Mouse (Mus musculus) neural tube, embryonic 15.5 days (tissue): ENCODE measurements around the gene 4933407L21Rik. TPM values are rescaled to one million over a fixed set of nuclear protein-coding genes. Genes with fewer than 3 reads are reported as not detected.
A peak's percentile ranks its signal among the peaks of the same experiment; 100 is the strongest.

Experiments
- ATAC-seq: fragments of 200-750 bp; cut with Nextera tagmentation; 2 replicates; pipeline ENCODE4 v1.8.0; 2017; ENCODE audit warnings: mild to moderate bottlenecking, moderate TSS enrichment, moderate library complexity; ENCODE audit not compliant: low FRiP score
- H3K27ac ChIP-seq: fragments of 300-500 bp; sonication (generic); replicated peaks from 2 replicates; pipeline ENCODE4 v1.5.1; 2015; ENCODE audit warnings: mild to moderate bottlenecking, inconsistent platforms
- H3K27me3 ChIP-seq: fragments of 300-500 bp; sonication (generic); replicated peaks from 2 replicates; pipeline ENCODE4 v1.6.1; 2015; ENCODE audit warnings: inconsistent platforms
- H3K36me3 ChIP-seq: fragments of 300-500 bp; sonication (generic); 2 replicates; pipeline ENCODE4 v1.6.1; 2015; ENCODE audit warnings: inconsistent platforms
- H3K4me1 ChIP-seq: fragments of 300-500 bp; sonication (generic); 2 replicates; pipeline ENCODE4 v1.6.1; 2015; ENCODE audit warnings: inconsistent platforms
- H3K4me2 ChIP-seq: fragments of 300-500 bp; sonication (generic); 2 replicates; pipeline ENCODE4 v1.6.1; 2015; ENCODE audit warnings: inconsistent platforms, mild to moderate bottlenecking, moderate library complexity
- H3K4me3 ChIP-seq: fragments of 300-500 bp; sonication (generic); replicated peaks from 2 replicates; pipeline ENCODE4 v1.5.1; 2015; ENCODE audit warnings: mild to moderate bottlenecking, inconsistent platforms
- H3K9ac ChIP-seq: fragments of 300-500 bp; sonication (generic); replicated peaks from 2 replicates; pipeline ENCODE4 v1.6.1; 2015; ENCODE audit warnings: mild to moderate bottlenecking, inconsistent platforms
- H3K9me3 ChIP-seq: fragments of 300-500 bp; sonication (generic); replicated peaks from 2 replicates; pipeline ENCODE4 v1.6.1; 2016; ENCODE audit warnings: inconsistent platforms
- WGBS: fragments of 180-500 bp; shearing (Covaris S2); methylation state at CpG from one replicate; pipeline ENCODE4 v1.1.7; 2015; ENCODE audit warnings: mixed read lengths; 5-methylcytosine and 5-hydroxymethylcytosine counted together
- polyA plus RNA-seq: library from polyadenylated mRNA; unstranded; fragments of >200 nt; fragmentation: Nextera tagmentation; extraction: Ambion mirVana; gene quantifications from 2 replicates; pipeline ENCODE4 v1.2.1, GENCODE M21; 2015

4933407L21Rik gene
- 6.7 and 6.8 TPM in 2 replicates for polyA plus RNA-seq

GRCm38 (mm10) chr1:85928057-85928687 is at the start of gene 4933407L21Rik:
Gene 4933407L21Rik (plus strand): TSS chr1:85928483.
- H3K36me3 ChIP-seq, result no peaks in the 10 kb centered on the region
- peak within 1 kb of the TSS; percentile 84 for H3K27ac ChIP-seq
- H3K9ac ChIP-seq, result no peak within 1 kb of the TSS
- H3K4me2 ChIP-seq, result peak within 1 kb of the TSS; percentile 19
- H3K27me3 ChIP-seq, result no peaks in the 10 kb centered on the region
- ATAC-seq, result peak; percentile 93
- no peak within 1 kb of the TSS for H3K4me3 ChIP-seq
- H3K4me1 ChIP-seq, result peaks cover 37% of the 10 kb centered on the region
- H3K9me3 ChIP-seq, result no peaks in the 10 kb centered on the region
- 26% methylated on average over 4 of the region's 4 CpGs for WGBS

DNA sequence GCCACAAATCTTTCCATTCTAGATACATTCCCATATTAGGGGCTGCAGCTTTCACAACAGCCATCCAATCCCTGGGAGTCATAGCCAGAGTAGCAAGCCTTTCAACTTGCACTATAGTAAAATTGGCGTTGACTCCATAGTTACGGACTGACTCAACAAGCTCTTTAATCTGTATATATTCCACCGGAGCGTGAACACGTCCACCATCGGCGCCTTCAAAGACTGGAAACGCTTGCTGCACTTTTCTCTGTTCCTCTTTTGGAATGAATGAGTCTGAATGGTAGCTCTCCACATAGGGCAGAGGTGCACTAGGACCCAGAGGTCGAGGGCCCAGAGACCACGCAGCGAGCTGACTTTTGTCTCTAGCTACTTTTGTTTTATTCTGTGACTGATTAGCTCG is 46.3 kb upstream of the 4933407L21Rik start:
- WGBS, result 96% methylated on average over 12 of the region's 12 CpGs
- no peak for ATAC-seq
- H3K9me3 ChIP-seq, result peaks cover 14% of the 10 kb centered on the region
- H3K27me3 ChIP-seq, result no peaks in the 10 kb centered on the region
- no peaks in the 10 kb centered on the region for H3K36me3 ChIP-seq
- H3K27ac ChIP-seq, result no peak overlapping the region
- no peaks in the 10 kb centered on the region for H3K4me1 ChIP-seq
- no peak overlapping the region for H3K4me3 ChIP-seq
- no peak overlapping the region for H3K9ac ChIP-seq
- no peak overlapping the region for H3K4me2 ChIP-seq

DNA sequence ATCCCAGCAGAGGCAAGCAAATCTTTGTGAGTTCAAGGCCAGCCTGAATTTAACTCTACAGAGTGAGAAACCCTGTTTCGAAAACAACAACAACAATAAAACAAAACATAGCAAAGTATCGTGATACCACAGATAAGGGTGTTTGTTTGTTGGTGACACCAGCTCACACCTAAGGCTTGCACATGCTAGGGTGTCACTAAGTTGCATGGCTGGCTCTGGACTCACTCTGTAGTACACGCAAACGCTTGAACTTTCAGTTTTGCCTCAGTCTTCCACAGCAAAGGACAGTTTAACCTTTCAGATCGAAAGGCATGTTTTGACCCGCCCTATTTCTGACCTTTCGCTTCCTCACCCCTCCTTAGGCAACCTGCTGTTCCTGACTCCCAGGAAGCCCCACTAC is 41.1 kb upstream of the 4933407L21Rik start:
- Histone ChIP-seq H3K4me1 (no peaks in the 10 kb centered on the region), H3K4me3 (no peak overlapping the region), H3K4me2 (no peak overlapping the region), H3K36me3 (no peaks in the 10 kb centered on the region), H3K9me3 (peaks cover under 1% of the 10 kb centered on the region; the same call in 1 of the 2 replicates), H3K27ac (no peak overlapping the region), H3K9ac (no peak overlapping the region), H3K27me3 (no peaks in the 10 kb centered on the region)
- ATAC-seq, result no peak
- 90% methylated on average over 7 of the region's 7 CpGs for whole genome bisulfite sequencing

DNA sequence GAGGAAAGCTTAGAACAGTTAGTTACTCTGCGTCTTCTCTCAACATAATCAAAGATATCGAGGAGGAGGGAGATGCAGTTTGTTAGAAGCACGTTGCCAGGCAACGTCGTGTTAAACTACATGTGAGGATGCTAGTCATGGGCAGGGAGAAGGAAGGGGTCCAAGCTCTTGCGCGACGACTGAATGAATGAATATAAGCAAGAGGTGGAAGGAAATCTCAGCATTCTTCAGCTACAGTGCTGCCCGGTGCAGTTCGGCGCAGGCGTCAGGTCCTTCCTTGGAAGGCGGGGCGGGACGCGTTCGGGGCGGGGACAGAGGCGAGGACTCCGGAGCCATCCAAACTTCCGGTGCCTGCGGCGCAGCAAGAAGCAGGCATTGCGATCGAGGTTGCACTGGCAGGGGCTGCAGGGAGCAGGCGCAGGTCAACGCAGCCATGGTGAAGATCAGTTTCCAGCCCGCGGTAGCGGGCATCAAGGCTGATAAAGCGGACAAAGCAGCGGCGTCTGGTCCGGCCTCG is 34.0 kb upstream of the 4933407L21Rik start, which contains the start of gene Itm2c:
Gene Itm2c, plus strand, starts transcription at position 51 of the 517 bp plus-strand sequence.
- H3K4me2 ChIP-seq, result peak within 1 kb of the TSS; percentile 88
- H3K36me3 ChIP-seq, result no peaks in the 10 kb centered on the region
- no peaks in the 10 kb centered on the region for H3K9me3 ChIP-seq
- peaks cover 50% of the 10 kb centered on the region for H3K4me1 ChIP-seq
- peak within 1 kb of the TSS; percentile 85 for H3K4me3 ChIP-seq
- H3K27me3 ChIP-seq, result no peaks in the 10 kb centered on the region
- peak; percentile 91 for ATAC-seq
- 2% methylated on average over 34 of the region's 35 CpGs for WGBS
- H3K9ac ChIP-seq, result peak within 1 kb of the TSS; percentile 82
- H3K27ac ChIP-seq, result peak within 1 kb of the TSS; percentile 90

DNA sequence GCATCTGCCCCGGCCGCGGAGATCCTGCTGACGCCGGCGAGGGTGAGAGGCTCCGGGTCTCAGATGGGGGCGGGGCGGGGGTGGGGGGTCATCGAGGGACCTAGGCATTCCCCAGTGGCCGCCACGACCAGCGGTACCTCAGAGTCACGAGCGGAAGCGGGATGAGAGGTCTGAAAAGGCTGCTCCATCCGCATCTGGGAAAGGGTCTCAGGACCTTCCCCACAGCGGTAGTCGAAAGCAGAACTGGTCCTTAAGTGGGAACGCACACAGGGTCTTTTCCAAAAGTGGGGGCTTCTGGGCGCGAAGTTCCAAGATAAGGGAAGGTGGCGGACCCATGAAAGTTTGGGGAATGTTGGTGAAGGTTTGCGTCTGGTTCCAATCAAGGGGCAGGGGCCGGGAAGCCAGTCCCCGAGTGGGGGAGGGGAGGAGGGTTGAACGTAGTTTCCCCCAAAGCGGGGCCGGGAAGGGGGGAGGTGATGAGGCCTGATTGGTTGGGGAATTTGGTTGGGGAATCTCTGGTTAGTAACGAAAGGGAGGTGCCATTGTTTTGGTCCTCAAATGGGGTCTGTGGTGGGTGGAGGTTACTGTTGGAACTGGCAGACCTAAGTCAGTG is 33.4 kb upstream of the 4933407L21Rik start:
- H3K4me1 ChIP-seq, result peaks cover 55% of the 10 kb centered on the region
- H3K27ac ChIP-seq, result peak overlapping the region; percentile 90
- H3K9me3 ChIP-seq, result no peaks in the 10 kb centered on the region
- no peaks in the 10 kb centered on the region for H3K27me3 ChIP-seq
- ATAC-seq, result peak; percentile 54
- 3% methylated on average over 30 of the region's 30 CpGs for WGBS
- peak overlapping the region; percentile 82 for H3K9ac ChIP-seq
- peak overlapping the region; percentile 88 for H3K4me2 ChIP-seq
- peak overlapping the region; percentile 85 for H3K4me3 ChIP-seq
- no peaks in the 10 kb centered on the region for H3K36me3 ChIP-seq

DNA sequence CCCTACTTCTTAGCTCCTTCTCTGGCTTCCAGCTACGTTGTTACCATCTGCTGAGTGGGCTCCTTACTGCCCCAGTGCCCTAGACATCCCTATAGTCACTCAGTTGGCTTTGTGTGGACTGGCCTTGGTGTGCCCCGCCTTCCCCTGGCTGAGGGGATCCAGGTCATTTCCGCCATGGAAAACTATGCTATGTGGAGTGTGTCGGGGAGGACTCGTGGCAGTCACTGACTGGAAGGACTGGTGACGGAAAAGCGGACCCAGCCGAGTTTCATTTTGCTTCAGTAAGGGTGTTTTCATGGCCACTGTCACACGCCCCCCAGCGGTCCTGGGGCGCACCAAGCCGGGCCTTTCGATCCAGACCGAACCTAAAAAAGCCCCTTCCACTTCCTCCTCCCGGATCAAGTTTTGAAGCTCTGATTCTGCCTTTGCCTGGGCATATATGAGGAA is 32.9 kb upstream of the 4933407L21Rik start:
- peak; percentile 46 for ATAC-seq
- Histone ChIP-seq H3K27me3 (no peaks in the 10 kb centered on the region), H3K9me3 (no peaks in the 10 kb centered on the region), H3K4me2 (peak overlapping the region; percentile 88), H3K27ac (peak overlapping the region; percentile 90), H3K4me1 (peaks cover 60% of the 10 kb centered on the region), H3K36me3 (no peaks in the 10 kb centered on the region), H3K9ac (peak overlapping the region; percentile 82), H3K4me3 (peak overlapping the region; percentile 85)
- 4% methylated on average over 15 of the region's 15 CpGs for WGBS

DNA sequence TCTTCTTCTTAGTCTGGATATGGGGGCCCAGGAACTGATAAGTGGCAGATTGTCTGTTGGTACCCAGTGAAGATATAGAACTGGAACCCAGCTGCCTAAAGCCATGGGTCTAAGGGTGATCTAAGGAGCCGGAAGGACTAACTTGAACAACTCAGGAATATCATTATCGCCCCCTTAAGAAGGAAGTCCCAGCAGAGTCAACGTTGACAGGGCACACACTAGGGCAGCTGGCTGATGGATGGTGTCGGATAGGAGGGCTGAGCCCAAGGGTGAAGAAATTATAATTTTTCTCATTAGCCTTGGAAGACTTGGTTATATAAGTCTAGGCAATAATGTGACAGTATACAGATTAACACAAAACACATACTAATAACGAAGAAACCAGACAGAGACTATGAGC is 32.2 kb upstream of the 4933407L21Rik start:
- Histone ChIP-seq H3K27ac (peak overlapping the region; percentile 90), H3K4me1 (peaks cover 67% of the 10 kb centered on the region)
- no peak for ATAC-seq

GRCm38 (mm10) chr1:85896781-85897700 is 31.2 kb upstream of the 4933407L21Rik start:
- Histone ChIP-seq H3K4me1 (peaks cover 76% of the 10 kb centered on the region), H3K4me2 (peak overlapping the region; percentile 88), H3K9ac (peak overlapping the region; percentile 37), H3K9me3 (no peaks in the 10 kb centered on the region), H3K36me3 (no peaks in the 10 kb centered on the region), H3K27ac (peak overlapping the region; percentile 69), H3K27me3 (no peaks in the 10 kb centered on the region), H3K4me3 (peak overlapping the region; percentile 85)
- 49% methylated on average over 12 of the region's 12 CpGs for WGBS
- ATAC-seq, result no peak

More for the DNA sequence above, 32.2 kb upstream of the 4933407L21Rik start:
- Histone ChIP-seq H3K9me3 (no peaks in the 10 kb centered on the region), H3K4me3 (peak overlapping the region; percentile 85), H3K36me3 (no peaks in the 10 kb centered on the region), H3K4me2 (peak overlapping the region; percentile 88), H3K9ac (peak overlapping the region; percentile 82), H3K27me3 (no peaks in the 10 kb centered on the region)
- 58% methylated on average over 5 of the region's 5 CpGs for WGBS

DNA sequence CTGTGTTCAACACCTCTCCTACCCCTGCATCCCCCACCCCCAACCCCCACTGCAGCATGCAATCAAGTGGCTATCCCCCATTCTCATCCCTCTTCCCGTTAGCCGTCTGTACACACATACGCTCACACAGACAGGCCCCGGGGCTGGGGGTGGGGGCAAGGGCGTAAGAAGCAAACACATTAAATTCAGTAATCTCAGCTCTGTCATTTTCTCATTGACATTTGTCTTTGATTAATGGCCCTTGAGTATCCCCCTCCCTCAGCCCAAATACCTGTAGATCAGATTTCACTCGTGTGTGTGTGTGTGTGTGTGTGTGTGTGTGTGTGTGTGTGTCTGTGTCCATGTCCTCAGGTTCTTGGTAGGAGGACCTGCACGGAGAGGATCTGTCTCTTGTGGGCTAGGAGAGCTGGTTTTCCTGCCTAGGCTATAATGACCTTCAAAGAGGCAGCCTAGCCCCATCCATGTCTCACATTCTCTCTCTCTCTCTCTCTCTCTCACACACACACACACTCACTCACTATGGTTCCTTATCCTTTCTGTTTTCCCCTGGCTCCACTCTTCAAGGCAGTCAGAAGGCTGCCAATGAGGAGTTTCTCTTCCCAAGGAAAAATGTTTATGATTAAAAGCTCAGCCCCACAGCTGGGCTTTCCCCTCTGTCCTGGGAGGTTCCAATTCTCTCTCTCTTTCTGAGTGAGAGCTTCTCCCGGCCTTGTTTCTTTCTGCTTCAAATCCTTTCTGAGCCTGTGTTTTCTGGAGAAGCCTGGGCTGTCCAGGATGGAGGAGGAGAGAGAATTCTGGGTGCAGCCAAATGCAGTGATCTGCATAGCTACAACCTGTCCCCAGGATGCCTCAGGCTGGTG is 30.2 kb upstream of the 4933407L21Rik start:
- WGBS, result 29% methylated on average over 8 of the region's 8 CpGs
- Histone ChIP-seq H3K4me1 (peaks cover 85% of the 10 kb centered on the region), H3K4me2 (peak overlapping the region; percentile 88), H3K4me3 (no peak overlapping the region), H3K27ac (peak overlapping the region; percentile 69), H3K9ac (peak overlapping the region; percentile 17; the same call in 1 of the 2 replicates), H3K36me3 (peaks cover 3% of the 10 kb centered on the region), H3K27me3 (no peaks in the 10 kb centered on the region), H3K9me3 (no peaks in the 10 kb centered on the region)
- no peak for ATAC-seq

DNA sequence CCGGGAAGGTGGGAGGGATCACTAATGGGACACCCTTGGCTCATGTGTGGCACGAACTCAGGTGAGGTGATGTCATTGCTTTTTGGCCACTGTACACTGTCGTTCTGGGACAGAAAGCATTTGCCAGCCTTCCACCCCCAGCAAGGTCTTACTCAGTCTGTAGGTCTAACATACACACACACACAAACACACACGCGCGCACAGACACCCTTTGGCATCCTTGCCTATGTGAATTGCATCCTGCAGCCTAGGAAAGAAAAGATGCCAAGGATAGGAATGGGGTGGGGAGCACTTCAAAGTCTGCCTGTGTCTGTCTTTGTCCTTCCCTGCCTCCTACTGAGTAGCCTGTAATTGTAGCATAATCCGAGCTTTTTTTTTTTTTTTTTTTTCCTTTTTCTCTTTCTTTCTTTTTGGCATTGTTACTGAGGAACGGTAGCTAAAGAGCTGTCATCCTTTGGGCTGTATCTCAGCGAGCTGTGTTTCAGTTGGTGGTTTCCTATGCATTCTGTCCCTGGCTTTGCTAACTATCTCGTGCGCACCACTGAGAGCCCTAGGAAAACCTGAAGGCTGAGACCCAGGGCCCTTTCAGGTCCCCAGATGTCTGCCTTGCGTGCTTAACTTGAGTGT is 29.4 kb upstream of the 4933407L21Rik start:
- Histone ChIP-seq H3K27me3 (no peaks in the 10 kb centered on the region), H3K27ac (peak overlapping the region; percentile 69), H3K4me2 (peak overlapping the region; percentile 88), H3K9me3 (no peaks in the 10 kb centered on the region), H3K4me3 (no peak overlapping the region), H3K4me1 (peaks cover 81% of the 10 kb centered on the region), H3K9ac (0 out of 2 replicates have a peak overlapping the region, but pooled peaks have one; percentile 17), H3K36me3 (peaks cover 10% of the 10 kb centered on the region)
- WGBS, result 26% methylated on average over 12 of the region's 12 CpGs
- no peak for ATAC-seq
